Mouse (Mus musculus) liver, embryonic 14.5 days (tissue): ENCODE measurements around the gene Pcp4l1.

Experiments used
- CTCF ChIP-seq: IDR thresholded peaks from 2 replicates; pipeline ENCODE4 v1.5.1; 2016; ENCODE audit warnings: antibody characterized with exemption, low read depth, control low read depth
- EP300 ChIP-seq: IDR thresholded peaks from 2 replicates; pipeline ENCODE4 v1.6.1; 2016; ENCODE audit warnings: antibody characterized with exemption, low read depth

GRCm38 (mm10) chr1:171150838-171151391 lies 45.2 kb downstream of the Pcp4l1 start:
- TF ChIP-seq CTCF (no peak), EP300 (no peak)
